Mouse (Mus musculus) skeletal muscle tissue, adult 2 months (tissue): ENCODE data around the gene Ifitm5.
A peak's percentile ranks its signal among the peaks of the same experiment; 100 is the strongest.
"Not testable (repeated sequence)": the region's sequence is repeated elsewhere in the genome, so short reads cannot be mapped to it uniquely, and the experiment has no call there.

Source experiments
- DNase-seq: peaks from one replicate; pipeline ENCODE4 v3.0.0-alpha.2; 2012; ENCODE audit warnings: low read depth, low spot score

Gene Ifitm5

DNA sequence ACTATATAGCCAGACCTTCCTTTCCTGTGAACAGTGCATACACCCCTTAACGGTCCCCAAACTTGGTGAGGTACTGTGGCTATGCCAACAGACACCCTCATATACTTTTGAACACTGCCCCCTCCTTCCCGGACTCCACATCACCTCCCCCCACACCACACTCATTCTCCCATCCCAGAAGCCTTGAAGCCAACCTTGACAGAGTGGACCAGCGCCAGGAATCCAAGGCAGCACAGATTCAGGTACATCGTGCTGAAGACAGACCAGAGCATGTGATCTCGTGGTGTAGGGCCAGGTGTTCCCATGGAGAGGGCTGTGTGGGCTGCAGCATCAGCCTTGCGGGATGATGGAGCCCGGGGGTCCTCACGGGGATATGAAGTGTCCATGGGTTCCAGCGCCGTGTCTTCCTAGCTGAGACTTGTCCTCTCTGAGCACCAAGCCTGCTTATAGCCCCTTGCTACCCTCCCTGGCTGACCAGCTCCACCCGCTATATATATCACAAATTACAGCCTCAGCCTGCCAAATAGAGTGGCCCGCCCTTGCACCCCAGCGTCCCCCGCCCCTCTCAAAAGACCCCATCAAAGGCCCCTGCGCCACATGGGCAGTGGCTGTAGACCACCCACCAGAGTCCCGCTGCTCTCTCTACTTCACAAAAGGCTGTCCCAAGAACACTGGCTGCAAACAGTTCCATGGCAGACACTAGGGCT is at the start of gene Ifitm5:
Ifitm5 (minus strand) TSS at position 468 of the 707 bp plus-strand sequence.
- no peak for DNase-seq

DNA sequence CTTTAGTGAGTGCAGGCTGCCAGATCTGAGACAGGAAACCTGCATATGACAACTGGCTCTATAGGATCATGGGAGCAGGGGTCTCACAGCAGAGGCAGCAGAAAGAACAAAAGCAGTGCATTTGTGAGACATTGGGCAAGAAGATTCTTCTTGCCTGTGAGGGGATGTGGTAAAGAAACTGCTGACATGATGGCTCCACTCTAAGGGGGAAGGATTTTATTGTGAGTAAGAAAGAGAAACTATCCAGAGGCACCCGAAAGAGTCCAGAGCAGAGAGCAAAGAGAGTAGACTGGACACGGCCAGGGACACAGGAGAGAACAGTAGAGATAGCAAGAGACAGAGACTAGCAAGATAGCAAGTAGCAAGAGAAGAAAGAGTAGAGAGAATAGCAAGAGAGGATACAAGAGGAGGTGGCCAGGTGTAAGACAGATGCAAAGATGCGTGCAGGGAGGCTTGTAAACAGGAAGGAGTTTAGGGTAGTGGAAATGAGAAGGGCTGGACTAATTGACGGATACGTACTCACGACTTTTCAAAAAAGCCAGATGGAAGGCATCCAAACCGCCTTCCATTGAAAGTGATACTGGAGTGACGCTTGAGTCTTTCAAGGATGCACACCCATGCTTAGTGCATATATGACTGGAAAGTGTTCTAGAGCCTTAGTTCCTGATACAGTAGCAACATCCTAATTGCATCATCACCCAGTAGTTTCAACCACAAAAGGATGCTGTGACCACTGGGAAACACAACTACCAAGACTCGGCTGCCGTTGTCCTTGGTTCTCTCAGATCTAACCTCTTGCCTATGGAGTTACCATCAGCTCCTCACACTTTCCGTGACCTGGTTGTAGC is 49.0 kb upstream of the Ifitm5 start:
- DNase-seq = no peak

GRCm38 (mm10) chr7:140997817-140998216 is 47.7 kb upstream of the Ifitm5 start:
- DNase-seq = no peak

- no peak for DNase-seq
Observed at GRCm38 (mm10) chr7:140991117-140991689, 41.1 kb upstream of the Ifitm5 start.

- no peak for DNase-seq
Observed at GRCm38 (mm10) chr7:140990622-140991021, 40.5 kb upstream of the Ifitm5 start.

- no peak for DNase-seq
Observed at GRCm38 (mm10) chr7:140990185-140990584, 40.1 kb upstream of the Ifitm5 start.

DNA sequence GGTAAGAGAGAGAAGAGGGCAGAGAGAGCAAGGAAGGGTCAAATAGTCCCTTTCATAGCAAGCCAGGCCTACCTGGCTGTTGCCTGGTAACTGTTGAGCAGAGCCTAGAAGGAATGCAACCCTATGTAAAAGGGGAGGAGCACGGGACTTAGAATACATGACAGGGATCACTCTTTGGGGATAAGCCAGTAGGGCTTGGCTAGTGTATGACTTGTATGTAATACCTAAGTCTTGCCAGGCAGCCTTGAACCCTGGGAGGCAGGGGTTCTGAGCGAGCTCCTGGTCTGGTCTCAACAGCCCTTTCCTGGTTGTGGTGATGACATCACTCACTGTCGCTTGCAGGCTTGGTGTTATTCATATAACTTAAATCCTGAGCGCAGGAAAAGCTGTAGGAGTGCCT is 38.9 kb upstream of the Ifitm5 start:
- no peak for DNase-seq

DNA sequence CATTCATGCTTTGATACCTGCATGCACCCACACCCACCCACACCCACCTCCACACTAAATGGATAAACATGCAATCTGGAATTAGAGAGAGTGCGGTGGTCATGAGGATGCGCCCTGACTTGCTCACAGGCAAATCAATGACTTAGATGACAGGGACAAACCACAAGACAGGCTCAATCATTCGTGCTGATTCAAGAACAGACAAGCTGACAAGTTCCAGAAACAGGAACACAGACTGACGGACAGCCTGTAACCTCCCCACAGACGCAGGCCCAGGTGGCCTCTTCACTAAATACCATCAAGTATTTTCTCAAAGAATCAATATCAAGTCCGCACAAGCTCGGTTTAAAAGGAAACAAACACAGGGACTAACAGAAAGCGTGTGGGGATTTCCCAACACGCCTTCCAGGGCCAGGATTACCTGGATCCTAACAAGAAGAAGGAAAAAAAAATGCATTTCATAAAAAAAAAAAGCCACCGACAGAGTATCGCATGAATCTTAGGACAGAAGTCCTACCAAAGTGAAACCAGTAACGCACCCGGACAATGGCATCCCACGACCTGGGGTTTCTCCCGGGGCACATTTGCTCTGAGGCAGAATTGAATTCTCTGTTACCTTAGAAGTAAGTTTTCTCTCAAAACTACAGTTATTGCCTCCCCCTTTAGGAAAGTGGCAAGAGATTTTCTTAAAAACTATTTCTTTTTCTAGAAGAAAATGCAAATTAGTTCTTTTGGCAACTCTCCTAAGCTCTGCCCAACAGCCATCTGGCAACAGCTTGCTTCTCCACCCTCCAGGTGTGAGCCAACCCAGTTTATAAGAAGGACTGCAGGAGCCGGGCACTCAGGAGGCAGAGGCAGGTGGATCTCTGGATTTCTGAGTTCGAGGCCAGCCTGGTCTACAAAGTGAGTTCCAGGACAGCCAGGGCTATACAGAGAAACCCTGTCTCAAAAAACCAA is 37.4 kb upstream of the Ifitm5 start:
- DNase-seq = no peak

DNA sequence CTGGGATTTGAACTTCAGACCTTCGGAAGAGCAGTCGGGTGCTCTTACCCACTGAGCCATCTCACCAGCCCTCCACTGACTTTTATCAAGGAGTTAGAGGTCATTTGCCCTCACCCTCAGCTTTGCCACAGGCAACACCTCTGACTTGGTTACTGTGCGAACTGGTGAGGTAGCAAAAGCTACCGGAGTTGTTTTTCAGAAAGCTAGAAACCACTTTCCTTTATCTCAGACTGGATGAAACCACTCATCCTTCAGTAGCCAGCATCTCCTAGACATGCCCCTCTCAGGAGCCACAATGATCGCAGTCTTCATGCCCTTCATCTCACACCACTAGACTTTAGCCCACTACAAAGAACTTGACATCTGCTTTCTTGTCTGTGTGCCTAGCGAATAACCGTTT is 32.9 kb upstream of the Ifitm5 start:
- no peak for DNase-seq

DNA sequence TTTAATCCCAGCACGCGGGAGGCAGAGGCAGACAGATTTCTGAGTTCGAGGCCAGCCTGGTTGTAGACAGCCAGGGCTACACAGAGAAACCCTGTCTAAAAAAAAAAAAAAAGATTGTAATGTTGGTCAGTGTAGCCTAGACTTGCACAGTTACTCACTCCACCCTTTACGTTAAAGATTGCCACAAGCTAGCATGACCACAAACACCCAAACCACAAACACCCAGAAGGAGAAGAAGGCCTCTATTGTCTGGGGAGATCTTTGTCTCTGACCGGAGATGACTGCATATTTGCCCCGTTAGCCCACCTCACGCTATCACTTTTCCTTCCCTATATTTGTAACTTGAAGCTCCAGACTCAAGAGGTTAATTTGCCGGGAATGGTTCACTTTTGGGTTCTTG is 31.6 kb upstream of the Ifitm5 start:
- no peak for DNase-seq

- not testable (repeated sequence) for DNase-seq
Observed at GRCm38 (mm10) chr7:140976720-140977119, 26.6 kb upstream of the Ifitm5 start.

GRCm38 (mm10) chr7:140975465-140975864 is 25.4 kb upstream of the Ifitm5 start:
- DNase-seq = no peak

DNA sequence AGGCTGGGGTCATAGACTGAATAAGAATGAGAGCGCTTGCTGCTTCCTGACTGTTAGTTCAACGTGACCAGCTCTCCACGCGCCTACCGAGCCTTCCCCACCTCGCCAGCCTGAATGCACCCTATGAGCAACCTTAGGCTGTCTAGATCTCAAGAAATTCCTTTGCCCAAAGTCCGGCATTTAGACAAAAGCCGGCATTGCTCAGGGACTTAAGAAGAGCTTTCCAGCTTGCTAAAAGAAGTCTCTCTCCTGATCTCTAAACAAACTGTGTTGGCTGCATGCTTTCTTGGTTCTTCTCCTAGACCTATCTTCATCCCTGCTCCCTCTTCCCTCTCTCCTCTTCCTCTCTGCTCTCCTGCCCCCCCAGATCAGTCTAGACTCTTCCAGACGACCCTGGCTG is 24.8 kb upstream of the Ifitm5 start:
- no peak for DNase-seq

DNA sequence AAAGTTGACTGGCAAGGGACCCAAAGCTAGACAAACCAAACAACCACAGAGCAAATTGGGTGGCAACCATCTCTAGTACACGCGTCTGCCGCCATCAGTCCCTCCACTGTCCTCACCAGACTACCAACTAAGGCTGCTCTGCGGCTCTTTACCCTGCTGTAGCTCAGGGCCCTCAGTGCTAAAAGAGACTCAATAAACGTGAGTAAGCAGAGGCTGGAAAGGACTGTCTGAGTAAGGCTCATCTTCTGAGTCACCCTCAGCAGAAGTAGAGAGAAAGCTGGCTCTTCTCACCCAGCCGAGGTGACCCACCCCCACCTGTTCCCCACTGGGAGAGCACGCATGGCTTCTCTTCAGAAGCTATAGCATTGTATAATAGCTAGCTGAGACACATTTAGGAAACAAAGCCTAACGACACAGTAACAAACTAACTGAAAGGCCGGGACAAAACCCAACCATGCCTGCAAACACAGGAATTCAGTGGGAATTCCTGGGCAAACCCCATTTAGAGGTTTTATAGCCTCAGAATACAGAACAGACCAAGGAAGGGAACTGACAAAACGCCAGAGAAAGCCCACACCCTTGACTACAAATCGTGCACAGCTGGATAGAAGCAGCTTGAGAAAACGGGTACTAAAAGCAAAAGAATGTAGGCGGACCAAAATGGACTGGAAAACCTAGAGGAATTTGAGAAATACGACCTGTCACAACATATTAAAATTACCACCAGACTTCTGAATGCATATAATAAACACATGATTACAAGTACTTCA is 23.5 kb upstream of the Ifitm5 start:
- no peak for DNase-seq

DNA sequence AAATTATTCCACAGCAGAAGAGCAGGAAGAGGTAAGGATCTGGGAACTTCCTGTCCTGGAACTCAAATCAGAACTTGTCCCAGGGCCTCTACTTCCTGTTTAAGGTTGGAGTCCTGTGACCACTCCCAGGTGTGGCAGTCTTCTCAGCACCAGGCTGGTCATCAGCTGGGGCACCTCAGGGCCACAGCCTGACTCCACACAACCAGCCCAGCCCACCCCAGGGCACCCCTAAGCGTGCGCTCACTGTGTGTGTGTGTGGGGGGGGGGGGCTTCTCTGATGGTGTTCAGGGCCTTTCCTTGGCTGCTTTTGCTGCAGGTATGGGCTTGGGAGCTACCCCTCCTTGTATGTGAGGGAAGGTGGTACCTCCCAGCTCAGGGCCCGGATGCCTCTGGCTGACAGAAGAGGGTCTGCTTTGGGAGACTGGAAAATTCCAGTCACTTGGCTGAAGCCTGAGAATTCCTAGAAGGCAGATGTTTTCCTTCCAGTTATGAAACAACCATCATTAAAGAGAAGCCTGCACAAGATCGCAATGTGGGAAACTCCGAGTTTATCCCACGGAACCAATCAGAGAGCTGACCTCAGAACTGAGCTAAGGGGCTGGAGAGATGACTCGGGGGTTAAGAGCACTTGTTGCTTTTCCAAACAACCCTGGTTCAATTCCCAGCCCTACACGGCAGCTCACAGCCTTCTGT is 21.5 kb upstream of the Ifitm5 start:
- peak; percentile 47 for DNase-seq

GRCm38 (mm10) chr7:140970931-140971330 is 20.8 kb upstream of the Ifitm5 start:
- no peak for DNase-seq

DNA sequence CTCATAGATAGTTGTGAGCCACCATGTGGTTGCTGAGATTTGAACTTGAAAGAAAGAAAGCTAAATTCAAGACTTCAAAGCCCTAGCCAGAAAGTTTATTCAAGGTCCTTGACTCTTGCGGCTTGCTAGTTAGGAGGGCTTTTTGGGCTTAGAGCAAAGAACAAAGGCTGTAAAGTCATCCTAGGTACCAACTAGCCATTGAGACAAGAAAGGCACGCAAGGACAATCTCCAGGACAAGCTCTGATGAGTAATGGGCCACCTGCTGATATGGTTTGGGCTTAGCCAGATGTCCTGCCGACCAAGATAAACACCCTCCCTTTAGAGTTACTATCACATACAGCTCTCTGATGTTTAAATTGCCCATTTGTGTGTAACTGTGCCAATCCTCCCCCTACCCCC is 18.6 kb upstream of the Ifitm5 start:
- not testable (repeated sequence) for DNase-seq

- no peak for DNase-seq
Observed at GRCm38 (mm10) chr7:140967862-140968591, 17.9 kb upstream of the Ifitm5 start.

- no peak for DNase-seq
Observed at GRCm38 (mm10) chr7:140966921-140967320, 16.8 kb upstream of the Ifitm5 start, which contains the start of gene Ifitm1. Ifitm1 (plus strand) TSS chr7:140967221.
